Comparison of ENCODE assay signal across 12 mouse cellular contexts in the genomic region with DNA sequence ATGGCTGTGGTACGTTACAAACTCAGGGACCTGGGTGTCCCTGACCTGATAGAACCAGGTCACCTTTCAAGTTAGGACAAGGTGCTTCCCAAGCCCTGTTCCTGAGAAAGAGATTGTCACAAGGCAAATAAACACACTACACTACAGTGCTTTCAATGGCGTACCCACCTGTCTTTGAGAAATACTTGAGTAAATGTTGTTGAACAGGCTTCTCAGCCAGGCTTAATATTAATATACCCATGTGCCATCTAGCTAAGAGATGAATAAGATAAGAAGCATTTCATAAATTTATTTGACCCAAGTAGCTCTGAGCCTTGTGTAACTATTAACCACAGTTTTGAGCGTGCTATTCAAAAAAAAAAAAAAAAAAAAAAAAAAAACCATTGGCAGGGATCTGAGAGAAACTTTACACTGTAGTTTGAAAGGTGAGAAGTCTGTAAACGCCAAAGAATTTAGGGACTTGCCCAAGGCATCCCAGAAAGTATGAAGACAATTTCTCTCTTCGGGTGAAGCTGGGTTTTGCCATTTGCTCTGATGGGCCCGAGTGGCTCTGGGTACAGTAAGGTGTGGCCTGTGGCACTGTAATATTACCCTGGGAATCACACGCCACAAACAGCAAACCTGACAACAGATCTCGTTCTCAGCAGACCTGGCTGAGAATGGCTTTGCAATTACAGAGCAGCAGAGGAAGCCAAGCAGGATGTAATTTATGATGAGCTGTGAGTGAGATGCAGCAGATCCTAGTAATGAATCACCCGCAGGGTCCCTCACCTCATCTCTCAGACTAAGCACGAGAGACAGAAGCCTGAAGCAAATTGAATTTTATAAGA.
A peak's percentile ranks its signal among the peaks of the same experiment; 100 is the strongest.
DNase-seq lines count a peak whose midpoint lies in the region; ATAC-seq and TF ChIP-seq lines count a peak whose summit lies in the region.
"Had no signal": no experiment of that assay in that cellular context is flagged by ENCODE, and none has a peak within 500 bp of the region (broad histone marks: within the 10 kb centered on the region; RNA-seq: fewer than 3 reads in every experiment).

No protein-coding gene starts in this region.

- intact Hi-C loops in gastrocnemius, adult 2 months (cut with DNase I) = no loop called here
- intact Hi-C loops in heart, postnatal 10 days (cut with DNase I) = loop anchor here (2.0 kb wide), 1 partner anchor 27 kb away; no protein-coding TSS in a partner anchor

- TF ChIP-seq CTCF in gastrocnemius, adult 2 months (IDR thresholded peaks at IDR 0.05) = no peak

- no peak overlapping the region for H3K9ac ChIP-seq in lung, embryonic 16.5 days (ENCODE audit: low read length)
- no peak overlapping the region for H3K9ac ChIP-seq in neural tube, embryonic 15.5 days (replicated peaks)
- H3K9ac ChIP-seq: limb, embryonic 15.5 days had no signal

- H3K4me1 ChIP-seq in lung, embryonic 16.5 days (replicated peaks; ENCODE audit: control insufficient read depth, insufficient read depth, low read length) = peaks cover 36% of the 10 kb centered on the region
- H3K4me1 ChIP-seq in neural tube, embryonic 15.5 days = peaks cover 25% of the 10 kb centered on the region
- H3K4me1 ChIP-seq: forebrain, embryonic 10.5 days had no signal

- peak overlapping the region; percentile 43; the same call in 1 of the 2 replicates for H3K27ac ChIP-seq in gastrocnemius, adult 2 months
- H3K27ac ChIP-seq in lung, embryonic 16.5 days (ENCODE audit: low read length) = no peak overlapping the region
- H3K27ac ChIP-seq in neural tube, embryonic 15.5 days (replicated peaks) = 0 out of 2 replicates have a peak overlapping the region, but pooled peaks have one; percentile 6
- H3K27ac ChIP-seq: forebrain, embryonic 10.5 days; limb, embryonic 15.5 days had no signal

- peak; percentile 36 for ATAC-seq in lung, embryonic 16.5 days (ENCODE audit: low read depth)
- no peak for ATAC-seq in neural tube, embryonic 15.5 days (ENCODE audit: low FRiP score)
- ATAC-seq: CD4-positive, CD25-positive, alpha-beta regulatory T cell, adult 4 months had no signal

- H3K36me3 ChIP-seq in lung, embryonic 16.5 days (ENCODE audit: control insufficient read depth, insufficient read depth, low read length) = no peaks in the 10 kb centered on the region
- no peaks in the 10 kb centered on the region for H3K36me3 ChIP-seq in neural tube, embryonic 15.5 days
- H3K36me3 ChIP-seq: forebrain, embryonic 10.5 days; limb, embryonic 15.5 days had no signal

- no peaks in the 10 kb centered on the region for H3K9me3 ChIP-seq in lung, embryonic 16.5 days (ENCODE audit: control insufficient read depth, low read length)
- H3K9me3 ChIP-seq in neural tube, embryonic 15.5 days (replicated peaks) = no peaks in the 10 kb centered on the region
- H3K9me3 ChIP-seq: forebrain, embryonic 10.5 days; limb, embryonic 15.5 days had no signal

- 35% methylated on average over 10 of the region's 10 CpGs for WGBS in lung, embryonic 16.5 days
- 51% methylated on average over 10 of the region's 10 CpGs for WGBS in neural tube, embryonic 15.5 days

- no peaks in the 10 kb centered on the region for H3K27me3 ChIP-seq in lung, embryonic 16.5 days (ENCODE audit: control insufficient read depth, insufficient read depth, low read depth, low read length)
- H3K27me3 ChIP-seq in neural tube, embryonic 15.5 days (replicated peaks) = no peaks in the 10 kb centered on the region
- H3K27me3 ChIP-seq: limb, embryonic 15.5 days had no signal

- H3K4me3 ChIP-seq in gastrocnemius, adult 2 months = no peak overlapping the region
- H3K4me3 ChIP-seq in lung, embryonic 16.5 days (ENCODE audit: low read length) = no peak overlapping the region
- H3K4me3 ChIP-seq in neural tube, embryonic 15.5 days (replicated peaks) = no peak overlapping the region
- H3K4me3 ChIP-seq: forebrain, embryonic 10.5 days; limb, embryonic 15.5 days had no signal

- DNase-seq in gastrocnemius, adult 2 months = no peak
- no peak for DNase-seq in gastrocnemius, postnatal 10 days
- DNase-seq in lung, postnatal 4 days = no peak
- DNase-seq in fat pad, adult 2 months (ENCODE audit: extremely low read depth, low read depth, low spot score) = peak; percentile 67
- DNase-seq in yolk sac, embryonic 10.5 days (ENCODE audit: low spot score) = no peak
- DNase-seq in heart, postnatal 10 days = no peak
- DNase-seq: adrenal gland, postnatal 14 days had no signal

- H3K4me2 ChIP-seq in lung, embryonic 16.5 days (ENCODE audit: low read depth, low read length) = no peak overlapping the region
- H3K4me2 ChIP-seq in neural tube, embryonic 15.5 days = no peak overlapping the region
- H3K4me2 ChIP-seq: limb, embryonic 15.5 days had no signal
